Mouse (Mus musculus): ENCODE measurements at regions not wholly inside any gene's neighbourhood (a gene's known extent, or its start where the extent isn't known, plus 50 kb on each side); places are given as distances from the start of the nearest gene placed in this dataset.

GRCm38 (mm10) chr5:45127971-45128370, 322.1 kb downstream of the Qdpr start:
- DNase-seq (ENCODE audit: low spot score), result no peak

DNA sequence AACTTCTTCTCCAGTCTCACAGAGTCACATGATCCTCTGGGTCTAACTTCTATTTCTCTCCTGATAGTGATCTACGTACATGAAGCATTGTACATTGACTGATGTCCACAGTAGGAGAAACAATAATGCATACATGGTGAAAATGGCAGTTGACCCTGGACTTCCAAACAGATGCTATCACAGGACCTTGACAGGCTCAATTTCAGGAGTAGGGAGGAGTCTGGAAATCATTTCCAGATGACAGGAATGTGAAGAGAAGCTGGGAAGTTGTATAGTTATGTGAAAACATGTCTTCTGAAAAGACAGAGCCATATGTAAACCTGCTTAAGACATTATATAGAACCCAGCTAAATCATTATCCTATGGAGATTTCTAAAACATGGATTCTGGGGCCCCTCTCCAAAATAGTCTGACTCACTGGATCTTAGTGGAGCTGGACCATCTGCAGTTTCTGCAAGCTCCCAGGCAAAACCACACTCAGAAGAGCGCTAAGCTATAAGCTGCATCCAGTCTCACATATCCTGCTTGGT, 322.3 kb upstream of the Ldb2 start:
- peak; percentile 49 for DNase-seq (ENCODE audit: low spot score)

- DNase-seq (ENCODE audit: low spot score), result no peak
These were observed 320.3 kb upstream of the Ldb2 start for GRCm38 (mm10) chr5:45119757-45120156.

- DNase-seq (ENCODE audit: low spot score), result no peak
These were observed 311.8 kb upstream of the Ldb2 start for GRCm38 (mm10) chr5:45111246-45111645.

GRCm38 (mm10) chr5:45110797-45111196, 311.3 kb upstream of the Ldb2 start:
- peak; percentile 26 for DNase-seq (ENCODE audit: low spot score)

DNA sequence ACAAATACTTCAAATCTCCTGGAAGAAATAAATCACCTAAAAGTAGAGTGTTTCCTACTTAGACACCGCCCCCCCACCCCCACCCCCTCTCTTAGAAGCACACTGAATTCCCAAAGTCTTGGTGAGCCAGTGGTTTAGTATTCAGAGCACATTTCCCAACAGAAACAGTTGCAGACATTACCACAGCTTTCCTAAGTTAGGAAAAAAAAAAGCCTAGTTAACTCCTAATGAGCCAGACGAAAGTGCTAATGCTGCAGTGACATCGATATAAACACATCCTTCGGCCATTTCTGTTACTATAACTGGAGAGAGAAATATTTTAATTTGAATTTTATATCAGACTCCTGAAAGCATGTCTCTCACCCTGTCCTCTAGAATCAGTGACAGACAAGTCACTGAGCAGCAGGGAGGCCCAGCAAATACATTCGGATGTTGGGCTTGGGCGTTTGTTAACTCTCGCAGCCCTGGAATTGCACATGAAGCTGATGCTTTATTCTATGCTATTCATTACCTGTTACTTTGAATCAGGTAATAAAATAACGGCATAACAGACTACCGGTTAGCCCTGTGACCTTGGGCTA, 305.8 kb upstream of the Ldb2 start:
- no peak for DNase-seq (ENCODE audit: low spot score)

DNA sequence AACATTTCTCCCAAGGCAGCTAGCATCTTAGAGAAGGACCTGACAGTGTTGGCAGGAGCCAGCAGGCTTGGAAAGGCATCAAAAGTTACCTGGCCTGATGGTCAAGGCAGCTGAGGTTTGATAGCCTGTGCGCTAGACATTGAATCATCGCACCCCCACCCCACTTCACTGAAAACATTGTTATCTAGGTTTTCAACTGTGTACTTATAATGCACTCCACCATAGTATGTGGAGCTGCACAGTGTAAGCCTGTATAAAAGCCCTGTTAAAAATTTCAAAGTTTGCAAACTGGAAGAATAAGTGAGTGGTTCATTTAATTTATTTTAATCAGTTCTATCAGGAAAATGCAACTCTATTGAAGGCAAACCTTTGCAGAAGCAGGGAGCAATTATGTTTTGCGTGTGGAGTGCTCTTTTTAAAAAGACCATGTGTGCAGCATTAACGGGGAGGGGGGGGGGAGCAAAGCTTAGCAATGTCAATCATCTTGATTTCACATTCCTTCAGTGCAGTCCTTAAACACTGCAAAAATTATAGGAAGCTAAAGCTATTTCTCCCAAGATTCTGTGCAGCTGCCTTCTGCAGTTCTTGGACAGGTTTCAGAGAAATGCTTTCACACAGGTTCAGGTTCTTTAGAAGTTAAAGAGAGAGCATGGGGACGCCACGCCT, 304.4 kb upstream of the Ldb2 start:
- no peak for DNase-seq (ENCODE audit: low spot score)

DNA sequence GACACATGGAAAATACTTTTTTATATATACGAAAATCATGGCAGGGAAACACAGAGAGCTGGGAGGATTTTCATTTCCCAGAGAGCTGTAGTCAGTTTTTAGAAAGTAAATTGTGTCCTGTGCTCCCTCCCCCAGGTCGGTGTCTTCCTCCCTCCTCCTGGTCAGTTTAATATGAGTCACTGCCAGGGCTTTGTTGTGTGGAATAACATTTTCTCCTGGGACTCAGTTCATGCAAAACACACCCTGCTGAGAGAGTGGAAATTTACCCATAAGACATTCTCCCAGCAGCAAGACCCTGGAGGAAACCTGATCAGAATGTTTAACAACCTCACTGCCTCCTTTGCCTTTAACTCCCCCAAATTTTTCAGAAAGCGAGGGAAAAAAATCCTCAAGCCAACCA, 303.2 kb upstream of the Ldb2 start:
- DNase-seq (ENCODE audit: low spot score), result no peak

DNA sequence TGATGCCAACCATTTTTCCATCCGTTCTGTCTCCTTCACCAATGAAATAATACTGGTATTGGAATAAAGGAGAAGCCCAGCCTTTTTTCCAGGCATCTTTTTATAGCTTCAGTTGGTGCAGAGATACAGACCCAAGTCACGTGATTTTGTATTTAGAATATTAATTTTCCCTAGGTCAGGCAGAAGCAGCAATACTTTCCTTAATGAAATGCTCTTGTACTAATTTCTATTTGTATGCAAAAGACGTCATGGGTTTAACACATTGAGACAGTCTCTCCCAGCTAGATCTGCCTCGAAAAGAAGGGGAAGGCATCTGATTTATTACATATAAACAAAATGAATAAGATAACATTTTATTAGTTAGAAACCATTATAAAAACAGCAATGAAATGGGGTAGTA, 302.3 kb upstream of the Ldb2 start:
- DNase-seq (ENCODE audit: low spot score), result no peak

GRCm38 (mm10) chr5:45099082-45099481, 299.6 kb upstream of the Ldb2 start:
- DNase-seq (ENCODE audit: low spot score), result no peak

DNA sequence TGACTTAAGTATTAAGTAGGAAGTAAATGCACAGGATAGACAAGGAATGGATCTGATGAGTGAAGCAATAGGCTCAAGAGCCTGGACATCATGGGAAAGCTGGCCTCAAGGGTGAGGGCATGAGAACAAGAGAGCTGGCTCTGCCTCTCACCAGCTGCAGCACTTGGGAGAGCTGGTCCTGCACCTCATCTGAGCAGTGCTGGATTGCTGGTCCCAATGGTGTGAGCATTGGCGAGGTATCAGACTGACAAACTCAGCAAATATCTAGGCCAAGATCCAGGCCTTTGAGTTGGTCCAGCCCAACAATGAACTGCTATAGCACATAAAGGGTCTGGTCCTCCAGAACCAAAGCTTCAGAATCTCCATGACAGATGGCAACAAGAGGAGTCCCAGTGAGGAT, 298.5 kb upstream of the Ldb2 start:
- DNase-seq (ENCODE audit: low spot score), result no peak

DNA sequence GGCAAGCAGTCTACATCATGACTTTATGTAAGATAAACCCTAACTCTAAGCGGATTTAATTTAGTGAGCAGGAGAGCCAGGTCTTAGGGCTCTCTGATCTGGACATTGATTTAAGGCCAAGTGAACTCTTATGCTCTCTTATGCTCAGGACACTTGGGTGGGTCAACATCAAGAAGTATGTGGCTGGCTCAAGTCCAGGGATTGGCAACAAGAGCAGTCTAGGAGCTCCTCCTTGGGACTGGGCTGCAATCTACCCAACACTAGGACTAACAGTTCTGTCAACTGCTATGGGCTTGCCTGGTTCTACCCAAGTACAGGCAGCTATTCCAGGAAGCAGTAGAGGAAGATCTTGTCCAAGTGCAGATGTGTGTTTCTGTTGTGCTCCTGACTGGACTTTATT, 285.3 kb upstream of the Ldb2 start:
- DNase-seq (ENCODE audit: low spot score), result no peak

DNA sequence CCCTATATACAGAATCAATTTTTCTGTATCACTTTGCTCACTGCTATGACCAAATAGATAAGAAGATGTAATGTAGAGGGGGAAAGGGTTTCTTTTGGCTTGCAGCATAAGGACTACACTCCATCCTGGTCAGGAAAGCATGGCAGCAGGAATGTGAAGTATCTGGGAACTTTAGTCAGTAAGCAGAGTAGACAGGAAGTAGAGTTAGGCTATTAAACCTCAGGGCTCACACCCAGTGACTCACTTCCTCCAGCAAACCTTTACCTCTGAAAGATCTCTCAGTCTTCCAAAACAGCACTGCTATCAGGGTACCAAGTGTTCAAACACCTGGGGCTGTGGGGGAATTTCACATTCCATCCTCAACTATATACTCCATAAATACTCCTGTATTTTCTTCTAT, 283.1 kb upstream of the Ldb2 start:
- DNase-seq (ENCODE audit: low spot score), result no peak

DNA sequence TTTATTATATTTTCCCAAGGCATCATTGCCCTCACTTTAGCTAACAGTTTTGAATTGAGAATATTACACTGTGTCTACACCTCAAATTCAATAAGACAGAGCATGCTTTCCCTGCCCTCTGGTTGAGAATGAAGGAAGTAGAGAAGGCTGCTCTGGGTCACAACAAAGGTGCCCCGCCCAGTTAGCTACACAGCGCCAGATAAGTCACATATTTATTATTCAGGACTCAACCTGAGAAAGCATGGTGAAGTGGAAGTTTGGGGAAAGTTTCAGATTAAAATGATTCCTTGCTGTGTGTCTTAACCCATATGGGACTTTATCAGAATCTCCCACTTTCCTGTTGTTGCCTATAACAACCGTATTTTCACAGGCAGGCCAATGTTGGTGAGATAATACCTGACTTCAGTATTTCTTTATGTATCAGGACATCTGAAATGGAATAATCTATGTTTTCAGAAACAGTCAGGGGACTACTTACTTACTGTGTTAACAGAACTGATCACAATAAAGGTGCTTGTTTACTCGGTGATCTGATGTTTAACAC, 276.9 kb upstream of the Ldb2 start:
- DNase-seq (ENCODE audit: low spot score), result no peak

DNA sequence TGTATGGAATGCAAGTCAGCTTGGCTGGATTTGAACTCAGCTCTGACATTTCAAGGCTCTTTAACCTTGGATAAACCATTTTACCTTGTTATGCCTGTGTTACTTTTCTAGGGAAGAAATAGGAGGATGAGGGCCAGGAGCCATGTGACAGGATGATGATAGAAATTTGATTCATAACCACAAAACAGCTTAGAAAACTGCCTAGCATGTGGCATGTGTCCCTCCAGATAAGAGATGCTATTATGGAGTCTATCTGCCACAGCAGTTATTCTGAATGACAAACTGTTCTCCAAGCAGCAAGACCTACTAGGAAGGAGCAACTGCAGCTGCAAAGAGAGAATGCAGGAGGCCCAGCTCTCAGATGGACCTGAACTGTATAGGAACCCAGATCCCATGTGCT, 275.7 kb upstream of the Ldb2 start:
- no peak for DNase-seq (ENCODE audit: low spot score)

DNA sequence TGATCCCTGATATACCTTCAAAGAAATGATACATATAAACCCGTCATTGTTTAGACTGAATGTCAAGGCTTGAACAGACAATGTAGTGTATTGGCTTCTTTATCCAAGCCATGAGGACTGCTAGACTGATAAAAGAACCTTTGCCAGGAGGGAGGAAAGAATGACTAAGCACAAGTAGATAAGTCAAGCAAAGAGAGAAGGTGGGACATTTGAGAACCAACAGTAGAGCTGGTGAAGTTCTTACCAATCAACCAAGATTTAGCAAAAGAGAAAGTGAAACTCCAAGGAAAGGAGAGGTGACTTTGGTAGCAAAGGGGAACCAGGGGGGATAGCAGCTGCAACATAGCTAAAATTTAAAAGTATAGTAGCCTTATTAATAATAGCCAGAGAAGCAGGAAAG, 273.0 kb upstream of the Ldb2 start:
- no peak for DNase-seq (ENCODE audit: low spot score)

GRCm38 (mm10) chr5:45065917-45066699, 266.6 kb upstream of the Ldb2 start:
- DNase-seq (ENCODE audit: low spot score), result no peak

DNA sequence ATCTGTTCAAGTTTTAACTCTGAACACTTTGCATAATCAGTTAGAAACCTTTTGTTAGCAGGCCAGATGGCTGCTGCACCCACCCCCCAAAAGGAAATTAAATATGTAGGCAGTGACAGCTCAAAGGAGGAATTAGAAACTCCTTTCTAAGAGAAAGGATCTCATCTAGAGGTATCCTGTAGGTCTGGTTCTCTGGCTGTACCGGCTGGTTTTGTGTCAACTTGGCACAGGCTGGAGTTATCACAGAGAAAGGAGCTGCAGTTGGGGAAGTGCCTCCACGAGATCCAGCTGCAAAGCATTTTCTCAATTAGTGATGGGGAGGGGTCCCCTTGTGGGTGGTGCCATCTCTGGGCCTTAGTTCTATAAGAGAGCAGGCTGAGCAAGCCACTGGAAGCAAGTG, 263.1 kb upstream of the Ldb2 start:
- no peak for DNase-seq (ENCODE audit: low spot score)

DNA sequence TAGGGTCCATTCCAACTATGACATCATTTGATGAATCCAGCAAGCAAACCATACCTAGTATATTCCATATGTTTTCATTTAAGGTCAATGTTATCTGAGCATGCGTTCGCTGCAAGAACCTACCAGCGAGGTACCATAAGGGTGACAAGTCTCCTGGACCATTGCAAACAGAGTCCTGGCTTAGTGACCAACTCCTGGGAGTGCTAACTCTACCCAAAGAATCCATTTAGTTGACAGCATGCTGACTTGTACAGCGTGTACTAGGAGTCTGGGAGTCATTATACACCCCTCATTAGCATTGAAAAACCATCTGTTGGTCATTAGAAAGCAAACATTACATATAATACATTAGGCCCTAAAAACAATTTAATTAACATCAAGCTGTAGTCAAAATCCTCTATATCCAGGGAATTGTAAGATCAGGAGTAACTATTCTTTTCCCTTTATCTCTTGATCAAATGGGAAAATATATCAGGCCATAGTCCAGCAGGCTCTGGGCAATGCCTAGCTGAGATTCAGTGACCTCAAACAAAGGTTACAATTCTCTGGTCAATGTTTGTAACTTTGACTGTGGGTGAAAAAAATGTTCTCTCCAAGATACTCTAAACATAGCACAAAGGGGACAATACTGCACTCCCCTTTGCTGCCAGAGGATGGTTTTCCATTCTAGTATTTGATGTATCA, 255.9 kb upstream of the Ldb2 start:
- DNase-seq (ENCODE audit: low spot score), result peak; percentile 17

DNA sequence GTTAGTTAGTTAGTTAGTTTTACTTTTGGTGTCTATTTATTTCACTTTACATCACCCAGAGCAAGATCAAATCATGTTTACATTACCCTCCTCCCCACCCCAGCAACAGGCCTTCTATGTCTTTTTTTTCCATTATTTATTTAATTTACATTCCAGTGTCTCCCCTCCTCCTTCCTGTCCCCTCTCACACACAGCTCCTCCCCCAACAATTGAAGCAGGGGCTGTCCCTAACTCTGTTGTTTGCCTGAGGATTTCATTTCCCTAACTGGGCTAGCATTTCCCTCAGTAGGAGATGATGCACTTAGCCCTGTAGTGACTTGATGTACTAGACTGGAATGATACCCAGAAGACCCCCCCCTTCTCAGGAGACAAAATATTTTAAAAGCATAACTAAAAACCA, 249.9 kb upstream of the Ldb2 start:
- peak; percentile 22 for DNase-seq (ENCODE audit: low spot score)

DNA sequence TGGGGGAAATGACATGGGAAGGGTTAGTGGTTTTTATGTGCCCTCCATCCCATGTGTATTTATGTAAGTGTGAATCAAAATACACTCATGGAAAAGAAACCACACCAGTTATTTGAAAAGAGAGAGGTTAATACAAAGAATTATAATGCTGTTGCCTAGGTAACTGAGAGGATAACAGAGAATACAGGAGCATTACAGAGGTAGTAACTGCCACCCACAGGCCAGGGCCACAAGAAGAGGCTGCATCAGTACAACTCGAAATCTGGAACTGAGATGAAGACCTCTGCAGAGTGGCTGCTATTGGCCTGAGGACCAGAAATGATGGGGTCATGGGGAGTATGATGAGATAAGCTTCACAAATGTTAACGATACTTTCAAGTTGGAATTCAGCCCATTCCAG, 243.4 kb upstream of the Ldb2 start:
- no peak for DNase-seq (ENCODE audit: low spot score)

GRCm38 (mm10) chr5:45036430-45036829, 236.9 kb upstream of the Ldb2 start:
- DNase-seq (ENCODE audit: low spot score), result no peak
